Mouse (Mus musculus) lung, embryonic 15.5 days (tissue): Measurements from ENCODE around the gene Kctd21. TPM values are rescaled to one million over a fixed set of nuclear protein-coding genes. Genes with fewer than 3 reads are reported as not detected.

Source experiments
- ATAC-seq: fragments of 200-750 bp; cut with Nextera tagmentation; 2 replicates; pipeline ENCODE4 v1.8.0; 2017; ENCODE audit warnings: moderate number of reproducible peaks, borderline replicate concordance; ENCODE audit not compliant: low FRiP score, low TSS enrichment; ENCODE audit errors: extremely low read depth
- H3K27ac ChIP-seq: fragments of 300-500 bp; sonication (generic); 2 replicates; pipeline ENCODE4 v1.5.1; 2015; ENCODE audit warnings: moderate library complexity, mild to moderate bottlenecking, inconsistent platforms
- H3K27me3 ChIP-seq: fragments of 300-500 bp; sonication (generic); 2 replicates; pipeline ENCODE4 v1.6.1; 2015; ENCODE audit warnings: inconsistent platforms
- H3K36me3 ChIP-seq: fragments of 300-500 bp; sonication (generic); 2 replicates; pipeline ENCODE4 v1.6.1; 2015; ENCODE audit warnings: inconsistent platforms
- H3K4me1 ChIP-seq: fragments of 300-500 bp; sonication (generic); 2 replicates; pipeline ENCODE4 v1.6.1; 2015; ENCODE audit warnings: inconsistent platforms
- H3K4me2 ChIP-seq: fragments of 300-500 bp; sonication (generic); 2 replicates; pipeline ENCODE4 v1.6.1; 2015; ENCODE audit warnings: inconsistent platforms, mild to moderate bottlenecking, moderate library complexity
- H3K4me3 ChIP-seq: fragments of 300-500 bp; sonication (generic); 2 replicates; pipeline ENCODE4 v1.5.1; 2015; ENCODE audit warnings: mild to moderate bottlenecking, inconsistent platforms
- H3K9ac ChIP-seq: fragments of 300-500 bp; sonication (generic); 2 replicates; pipeline ENCODE4 v1.6.1; 2015; ENCODE audit warnings: inconsistent platforms
- H3K9me3 ChIP-seq: fragments of 300-500 bp; sonication (generic); 2 replicates; pipeline ENCODE4 v1.6.1; 2016; ENCODE audit warnings: inconsistent platforms
- WGBS: fragments of 180-500 bp; shearing (Covaris S2); methylation state at CpG from one replicate; pipeline ENCODE4 v1.1.7; 2015; 5-methylcytosine and 5-hydroxymethylcytosine counted together
- polyA plus RNA-seq: library from polyadenylated mRNA; unstranded; fragments of >200 nt; fragmentation: Nextera tagmentation; extraction: Ambion mirVana; gene quantifications from 2 replicates; pipeline ENCODE4 v1.2.1, GENCODE M21; 2015

The Kctd21 gene
- polyA plus RNA-seq, 1 experiment from 2014 or later, result 5.1 TPM

- no peak overlapping the region for H3K4me2 ChIP-seq
- H3K27ac ChIP-seq, result no peak overlapping the region
- H3K4me1 ChIP-seq, result peaks cover 9% of the 10 kb centered on the region
- no peaks in the 10 kb centered on the region for H3K27me3 ChIP-seq
- H3K36me3 ChIP-seq, result peaks cover 45% of the 10 kb centered on the region
- no peak overlapping the region for H3K4me3 ChIP-seq
- ATAC-seq, result no peak
- no peaks in the 10 kb centered on the region for H3K9me3 ChIP-seq
- 69% methylated on average over 2 of the region's 2 CpGs for WGBS
- no peak overlapping the region for H3K9ac ChIP-seq
Measured at GRCm38 (mm10) chr7:97375906-97376305, 43.8 kb downstream of the Kctd21 start.

GRCm38 (mm10) chr7:97379304-97379703, 47.2 kb downstream of the Kctd21 start:
- Histone ChIP-seq H3K9ac (no peak overlapping the region), H3K4me1 (no peaks in the 10 kb centered on the region), H3K9me3 (no peaks in the 10 kb centered on the region), H3K36me3 (peaks cover 74% of the 10 kb centered on the region), H3K4me2 (no peak overlapping the region), H3K27me3 (no peaks in the 10 kb centered on the region), H3K27ac (no peak overlapping the region), H3K4me3 (no peak overlapping the region)
- WGBS, result 88% methylated on average over 5 of the region's 5 CpGs
- no peak for ATAC-seq

DNA sequence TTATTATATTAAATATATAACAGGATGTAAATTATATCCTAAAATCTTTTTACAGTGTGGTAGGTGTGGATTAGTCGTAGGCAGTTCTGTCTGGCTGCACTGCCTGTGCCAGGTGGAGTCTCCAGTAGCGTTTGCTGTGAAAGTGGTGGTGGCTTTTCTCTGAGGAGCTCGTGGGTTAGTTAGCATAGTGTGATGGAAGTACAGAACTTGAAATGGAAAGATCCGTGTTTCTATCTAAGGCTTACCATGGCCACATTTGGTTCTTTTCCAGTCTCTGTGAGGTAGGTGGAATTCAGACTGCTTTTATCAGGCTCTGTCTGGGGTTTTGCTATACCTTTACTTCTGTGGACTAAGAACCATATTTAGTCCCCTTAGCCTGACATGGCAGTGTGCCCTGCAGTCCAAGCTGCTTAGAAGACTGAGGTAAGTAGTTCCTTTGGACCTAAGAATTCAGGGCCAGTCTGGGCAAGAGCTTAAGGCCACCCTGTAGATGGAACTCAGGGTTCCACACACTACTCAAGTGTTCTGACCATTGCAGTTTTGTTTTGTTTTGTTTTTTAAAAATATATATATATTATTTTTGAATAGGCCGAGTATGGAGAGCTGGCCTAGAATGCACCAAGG, 48.5 kb downstream of the Kctd21 start:
- no peak overlapping the region for H3K4me2 ChIP-seq
- no peak overlapping the region for H3K27ac ChIP-seq
- H3K9me3 ChIP-seq, result no peaks in the 10 kb centered on the region
- WGBS, result 91% methylated on average over 5 of the region's 5 CpGs
- H3K27me3 ChIP-seq, result no peaks in the 10 kb centered on the region
- H3K4me3 ChIP-seq, result no peak overlapping the region
- H3K9ac ChIP-seq, result no peak overlapping the region
- peaks cover 87% of the 10 kb centered on the region for H3K36me3 ChIP-seq
- ATAC-seq, result no peak
- H3K4me1 ChIP-seq, result no peaks in the 10 kb centered on the region

GRCm38 (mm10) chr7:97382661-97383060, 50.5 kb downstream of the Kctd21 start:
- Histone ChIP-seq H3K9me3 (no peaks in the 10 kb centered on the region), H3K27me3 (no peaks in the 10 kb centered on the region), H3K4me3 (no peak overlapping the region), H3K36me3 (peaks cover 93% of the 10 kb centered on the region), H3K9ac (no peak overlapping the region), H3K27ac (no peak overlapping the region), H3K4me2 (no peak overlapping the region), H3K4me1 (no peaks in the 10 kb centered on the region)
- no peak for ATAC-seq
- 94% methylated on average over 8 of the region's 8 CpGs for WGBS

DNA sequence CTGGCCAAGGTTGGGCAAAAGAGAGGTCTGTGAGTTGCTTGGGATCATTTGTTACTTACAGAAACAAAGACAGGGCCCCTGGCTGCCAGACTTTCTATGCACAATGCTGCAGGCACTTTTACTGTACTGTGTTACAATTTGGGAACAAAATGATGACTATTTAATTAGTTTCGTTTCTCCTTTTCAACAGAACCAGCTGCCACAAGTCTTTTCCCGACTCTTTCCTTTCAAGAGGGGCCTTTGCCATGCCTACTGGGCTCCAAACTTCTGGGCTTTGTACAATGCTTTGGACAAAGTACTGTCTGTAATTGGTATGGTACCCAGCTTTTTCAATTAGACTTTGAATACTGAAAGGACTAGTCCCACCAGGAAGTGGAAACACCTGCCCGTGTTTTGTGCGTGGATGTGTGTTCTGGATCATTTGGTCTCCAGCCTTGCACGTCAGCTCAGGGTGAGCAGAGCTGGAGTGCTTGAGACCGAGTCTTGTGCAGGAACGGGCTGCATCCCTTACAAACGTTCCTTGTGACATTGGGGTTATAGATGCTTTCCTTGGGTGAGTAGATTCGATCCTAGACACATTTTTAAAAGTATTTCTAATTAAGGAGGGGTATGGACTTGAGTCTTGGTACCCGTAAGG, 51.5 kb downstream of the Kctd21 start:
- H3K27me3 ChIP-seq, result no peaks in the 10 kb centered on the region
- no peak overlapping the region for H3K27ac ChIP-seq
- H3K36me3 ChIP-seq, result peaks cover 92% of the 10 kb centered on the region
- H3K4me2 ChIP-seq, result no peak overlapping the region
- no peak overlapping the region for H3K4me3 ChIP-seq
- no peak for ATAC-seq
- no peaks in the 10 kb centered on the region for H3K4me1 ChIP-seq
- WGBS, result 89% methylated on average over 10 of the region's 10 CpGs
- H3K9ac ChIP-seq, result no peak overlapping the region
- H3K9me3 ChIP-seq, result no peaks in the 10 kb centered on the region

- Histone ChIP-seq H3K36me3 (peaks cover 87% of the 10 kb centered on the region), H3K4me2 (no peak overlapping the region), H3K4me3 (no peak overlapping the region), H3K9me3 (no peaks in the 10 kb centered on the region), H3K4me1 (no peaks in the 10 kb centered on the region), H3K27me3 (no peaks in the 10 kb centered on the region), H3K9ac (no peak overlapping the region), H3K27ac (no peak overlapping the region)
- WGBS, result 92% methylated on average over 7 of the region's 7 CpGs
- no peak for ATAC-seq
Measured at GRCm38 (mm10) chr7:97386106-97386805, 54.1 kb downstream of the Kctd21 start.

DNA sequence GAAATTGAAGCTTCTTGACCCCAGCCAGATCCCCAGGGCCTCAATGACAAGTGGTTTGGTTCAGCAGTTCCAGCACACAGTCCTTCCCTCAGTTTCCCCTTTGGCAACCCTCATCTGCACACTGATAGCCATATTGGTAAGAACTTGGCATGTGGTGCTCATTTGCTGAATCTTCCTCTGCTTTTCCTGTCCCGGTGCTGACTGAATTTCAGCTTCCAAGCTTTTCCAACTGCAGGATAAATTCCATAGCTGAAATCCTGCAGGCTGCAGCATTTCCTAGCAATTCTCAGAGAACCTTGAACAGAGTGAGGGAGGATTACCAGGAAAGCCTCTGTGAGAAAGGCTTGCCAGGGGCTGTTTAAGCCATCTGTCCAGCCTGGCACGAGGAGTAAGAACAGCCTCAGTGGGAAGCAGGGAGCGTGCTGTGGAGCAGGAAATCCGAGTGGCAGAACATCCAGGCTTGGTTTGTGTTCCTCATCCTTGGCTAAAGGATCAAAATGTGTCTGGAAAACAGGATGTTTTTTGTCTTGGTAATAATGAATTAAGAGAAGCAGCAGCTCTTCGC, 54.8 kb downstream of the Kctd21 start:
- Histone ChIP-seq H3K9ac (no peak overlapping the region), H3K9me3 (no peaks in the 10 kb centered on the region), H3K36me3 (peaks cover 81% of the 10 kb centered on the region), H3K4me2 (no peak overlapping the region), H3K4me3 (no peak overlapping the region), H3K4me1 (no peaks in the 10 kb centered on the region), H3K27me3 (no peaks in the 10 kb centered on the region), H3K27ac (no peak overlapping the region)
- WGBS, result 84% methylated on average over 5 of the region's 5 CpGs
- ATAC-seq, result no peak

GRCm38 (mm10) chr7:97387561-97388147, 55.5 kb downstream of the Kctd21 start:
- no peak overlapping the region for H3K9ac ChIP-seq
- H3K27me3 ChIP-seq, result no peaks in the 10 kb centered on the region
- H3K4me1 ChIP-seq, result no peaks in the 10 kb centered on the region
- H3K4me2 ChIP-seq, result no peak overlapping the region
- WGBS, result 90% methylated on average over 8 of the region's 8 CpGs
- H3K27ac ChIP-seq, result no peak overlapping the region
- no peak for ATAC-seq
- no peaks in the 10 kb centered on the region for H3K9me3 ChIP-seq
- peaks cover 74% of the 10 kb centered on the region for H3K36me3 ChIP-seq
- no peak overlapping the region for H3K4me3 ChIP-seq

- Histone ChIP-seq H3K4me3 (no peak overlapping the region), H3K9ac (no peak overlapping the region), H3K27me3 (no peaks in the 10 kb centered on the region), H3K9me3 (no peaks in the 10 kb centered on the region), H3K4me1 (no peaks in the 10 kb centered on the region), H3K27ac (no peak overlapping the region), H3K4me2 (no peak overlapping the region), H3K36me3 (peaks cover 69% of the 10 kb centered on the region)
- WGBS, result 94% methylated on average over 4 of the region's 4 CpGs
- no peak for ATAC-seq
Measured at GRCm38 (mm10) chr7:97388541-97388940, 56.4 kb downstream of the Kctd21 start.

- Histone ChIP-seq H3K27ac (peak overlapping the region; percentile 74), H3K4me1 (no peaks in the 10 kb centered on the region), H3K9me3 (no peaks in the 10 kb centered on the region), H3K4me3 (no peak overlapping the region), H3K9ac (no peak overlapping the region), H3K27me3 (no peaks in the 10 kb centered on the region), H3K4me2 (no peak overlapping the region), H3K36me3 (peaks cover 42% of the 10 kb centered on the region)
- peak; percentile 80 for ATAC-seq
- WGBS, result 53% methylated on average over 13 of the region's 13 CpGs
Measured at GRCm38 (mm10) chr7:97391293-97392078, 59.4 kb downstream of the Kctd21 start.

DNA sequence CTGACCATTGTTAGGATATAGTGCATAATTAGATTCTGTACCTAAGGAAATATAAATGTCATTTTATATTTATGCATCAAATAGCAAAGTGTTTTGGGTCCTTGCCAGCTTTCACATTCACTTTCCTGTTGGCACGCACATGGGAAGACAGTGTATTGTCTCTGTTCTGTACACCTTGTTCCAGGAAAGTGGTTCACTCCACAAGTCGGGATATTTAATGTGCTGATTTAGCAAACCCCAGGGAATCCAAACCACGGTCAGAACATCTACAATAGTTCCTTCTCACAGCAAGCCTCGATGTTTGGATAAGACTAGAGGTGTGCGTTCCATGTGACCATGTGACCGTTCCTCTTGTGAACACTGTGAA, 59.9 kb downstream of the Kctd21 start:
- Histone ChIP-seq H3K36me3 (peaks cover 36% of the 10 kb centered on the region), H3K9ac (no peak overlapping the region), H3K9me3 (no peaks in the 10 kb centered on the region), H3K27ac (peak overlapping the region; percentile 37; the same call in 1 of the 2 replicates), H3K27me3 (no peaks in the 10 kb centered on the region), H3K4me1 (no peaks in the 10 kb centered on the region), H3K4me2 (no peak overlapping the region), H3K4me3 (no peak overlapping the region)
- ATAC-seq, result 0 out of 2 replicates have a peak, but pooled peaks have one; percentile 8
- WGBS, result 53% methylated on average over 6 of the region's 6 CpGs
